8 mouse cellular contexts compared by ENCODE assay signal in the genomic region with DNA sequence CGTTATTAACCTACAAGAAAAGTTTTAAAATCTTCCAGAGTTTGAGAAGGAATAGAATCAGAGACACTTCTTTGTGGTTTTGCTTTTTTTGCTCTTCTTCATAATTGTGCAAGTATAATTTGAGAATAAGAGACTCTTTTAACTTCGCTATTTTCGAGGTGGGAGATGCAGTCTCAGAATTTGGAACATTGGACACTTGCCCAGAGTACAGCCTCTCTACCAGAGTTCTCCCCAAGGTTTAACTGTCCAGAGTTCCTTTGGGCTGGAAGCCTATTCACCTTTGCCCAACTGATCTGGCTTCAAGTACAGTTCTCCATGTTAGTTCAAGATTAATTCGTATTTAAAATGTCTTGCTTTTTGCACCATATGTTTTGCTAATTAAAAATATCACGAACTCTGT. TPM values are rescaled to one million over a fixed set of nuclear protein-coding genes. Genes with fewer than 3 reads are reported as not detected.
DNase-seq lines count a peak whose midpoint lies in the region; ATAC-seq and TF ChIP-seq lines count a peak whose summit lies in the region.

No protein-coding gene starts in this region.

- peak overlapping the region; percentile 40 for H3K4me3 ChIP-seq in left cerebral cortex, adult 2 months
- peak overlapping the region; percentile 55 for H3K4me3 ChIP-seq in embryonic facial prominence, embryonic 14.5 days (ENCODE audit: low read depth, low read length)
- H3K4me3 ChIP-seq in intestine, embryonic 15.5 days (replicated peaks) = peak overlapping the region; percentile 23
- peak overlapping the region; percentile 70 for H3K4me3 ChIP-seq in midbrain, embryonic 10.5 days

- WGBS in embryonic facial prominence, embryonic 14.5 days = 37% methylated on average over 5 of the region's 5 CpGs
- 43% methylated on average over 5 of the region's 5 CpGs for WGBS in intestine, embryonic 15.5 days
- 42% methylated on average over 5 of the region's 5 CpGs for WGBS in midbrain, embryonic 10.5 days

- no peak for TF ChIP-seq CTCF in left cerebral cortex, adult 2 months (IDR thresholded peaks at IDR 0.05)

- H3K9ac ChIP-seq in embryonic facial prominence, embryonic 14.5 days (ENCODE audit: low read depth, low read length) = peak overlapping the region; percentile 48; the same call in 1 of the 2 replicates
- H3K9ac ChIP-seq in intestine, embryonic 15.5 days = no peak overlapping the region

- no peak for ATAC-seq in embryonic facial prominence, embryonic 14.5 days (ENCODE audit: low read depth)
- 0 out of 2 replicates have a peak, but pooled peaks have one; percentile 27 for ATAC-seq in intestine, embryonic 15.5 days
- ATAC-seq in CD4-positive, CD25-positive, alpha-beta regulatory T cell, adult 4 months = no peak

- H3K27me3 ChIP-seq in embryonic facial prominence, embryonic 14.5 days (replicated peaks; ENCODE audit: control insufficient read depth, insufficient read depth, low read length) = no peaks in the 10 kb centered on the region
- H3K27me3 ChIP-seq in intestine, embryonic 15.5 days (replicated peaks) = no peaks in the 10 kb centered on the region
- H3K27me3 ChIP-seq in midbrain, embryonic 10.5 days (ENCODE audit: low read depth, poor library complexity, severe bottlenecking) = peaks cover 40% of the 10 kb centered on the region

- no peaks in the 10 kb centered on the region for H3K4me1 ChIP-seq in embryonic facial prominence, embryonic 14.5 days (ENCODE audit: control insufficient read depth, insufficient read depth, low read length)
- H3K4me1 ChIP-seq in intestine, embryonic 15.5 days (replicated peaks) = no peaks in the 10 kb centered on the region
- H3K4me1 ChIP-seq in midbrain, embryonic 10.5 days = peaks cover 18% of the 10 kb centered on the region

- no peaks in the 10 kb centered on the region for H3K36me3 ChIP-seq in embryonic facial prominence, embryonic 14.5 days (ENCODE audit: control insufficient read depth, insufficient read depth, low read length)
- H3K36me3 ChIP-seq in intestine, embryonic 15.5 days = no peaks in the 10 kb centered on the region
- H3K36me3 ChIP-seq in midbrain, embryonic 10.5 days = no peaks in the 10 kb centered on the region

- H3K9me3 ChIP-seq in embryonic facial prominence, embryonic 14.5 days (ENCODE audit: control insufficient read depth, low read length) = no peaks in the 10 kb centered on the region
- H3K9me3 ChIP-seq in intestine, embryonic 15.5 days = no peaks in the 10 kb centered on the region
- H3K9me3 ChIP-seq in midbrain, embryonic 10.5 days (replicated peaks) = no peaks in the 10 kb centered on the region

- DNase-seq in left cerebral cortex, adult 2 months (ENCODE audit: extremely low spot score in 1 of 2, low spot score in 2 of 2) = no peak
- no peak for DNase-seq in left cerebral cortex, postnatal 25 days (ENCODE audit: low spot score in 2 of 2)
- DNase-seq in embryonic facial prominence, embryonic 14.5 days (ENCODE audit: low spot score) = no peak
- no peak for DNase-seq in midbrain, embryonic 10.5 days (ENCODE audit: low spot score)
- DNase-seq in right cerebral cortex, adult 2 months (ENCODE audit: low spot score in 2 of 2) = no peak
- DNase-seq in ovary, adult 18-20 months (ENCODE audit: low spot score) = no peak

- 0 out of 2 replicates have a peak overlapping the region, but pooled peaks have one; percentile 29 for H3K27ac ChIP-seq in left cerebral cortex, adult 2 months
- H3K27ac ChIP-seq in embryonic facial prominence, embryonic 14.5 days (replicated peaks; ENCODE audit: low read depth, low read length) = no peak overlapping the region
- H3K27ac ChIP-seq in intestine, embryonic 15.5 days = no peak overlapping the region
- peak overlapping the region; percentile 71 for H3K27ac ChIP-seq in midbrain, embryonic 10.5 days (replicated peaks)

- H3K4me2 ChIP-seq in embryonic facial prominence, embryonic 14.5 days (ENCODE audit: low read depth, low read length) = peak overlapping the region; percentile 47
- peak overlapping the region; percentile 30 for H3K4me2 ChIP-seq in intestine, embryonic 15.5 days (replicated peaks)

- intact Hi-C loops in left cerebral cortex, adult 2 months (cut with DNase I) = no loop called here
- intact Hi-C loops in left cerebral cortex, postnatal 25 days (cut with DNase I) = no loop called here

RNA-seq across cellular contexts. Expression of gene Txlng, which starts 0.5 kb away (rescaled TPM):
- 10 to 100 TPM; 19.7 to 20.7 TPM for total RNA-seq in left cerebral cortex, adult 2 months (2021)
- total RNA-seq in left cerebral cortex, postnatal 25 days (2021) = 10 to 100 TPM; 18.2 to 21.0 TPM
- 11.9 and 13.0 TPM in 2 replicates for polyA plus RNA-seq in embryonic facial prominence, embryonic 14.5 days (2014; fragmentation: Nextera tagmentation; extraction: Ambion mirVana)
- 13.3 and 13.5 TPM in 2 replicates for polyA plus RNA-seq in intestine, embryonic 15.5 days (2015; fragmentation: Nextera tagmentation; extraction: Ambion mirVana)
- polyA plus RNA-seq in midbrain, embryonic 10.5 days (2016; fragmentation: Nextera tagmentation; extraction: Ambion mirVana) = 14.5 and 14.6 TPM in 2 replicates
- 10 to 100 TPM; 22.4 to 22.7 TPM for polyA plus RNA-seq in CD4-positive, CD25-positive, alpha-beta regulatory T cell, adult 4 months (2017; shearing (Covaris generic))

RNA-seq across cellular contexts. Expression of gene Syap1, which starts 58.5 kb away (rescaled TPM):
- 10 to 100 TPM; 25.2 to 28.4 TPM for total RNA-seq in left cerebral cortex, adult 2 months (2021)
- 10 to 100 TPM; 28.1 to 28.7 TPM for total RNA-seq in left cerebral cortex, postnatal 25 days (2021)
- polyA plus RNA-seq in embryonic facial prominence, embryonic 14.5 days (2014; fragmentation: Nextera tagmentation; extraction: Ambion mirVana) = 50.3 and 51.4 TPM in 2 replicates
- 31.8 and 37.5 TPM in 2 replicates for polyA plus RNA-seq in intestine, embryonic 15.5 days (2015; fragmentation: Nextera tagmentation; extraction: Ambion mirVana)
- 25.7 and 25.8 TPM in 2 replicates for polyA plus RNA-seq in midbrain, embryonic 10.5 days (2016; fragmentation: Nextera tagmentation; extraction: Ambion mirVana)
- 10 to 100 TPM; 10.0 to 12.9 TPM for polyA plus RNA-seq in CD4-positive, CD25-positive, alpha-beta regulatory T cell, adult 4 months (2017; shearing (Covaris generic))

Comparison
In these comparisons a context has a peak if more than half of its experiments do, and no peak if none do; other contexts are left out.
1. H3K27ac ChIP-seq: peak in left cerebral cortex, adult 2 months (single experiment) and midbrain, embryonic 10.5 days (single experiment); none in embryonic facial prominence, embryonic 14.5 days (single experiment) and intestine, embryonic 15.5 days (single experiment).
2. Peak in every context shown above with its lines, with median percentiles within 50 percentile points of each other: H3K4me3 ChIP-seq.